Mouse (Mus musculus): ENCODE measurements around the gene Tenm3.

Tenm3 gene

GRCm38 (mm10) chr8:48665193-48665592 lies 178.6 kb downstream of the Tenm3 start:
- no peak for DNase-seq (ENCODE audit: low spot score in 2 of 2)

GRCm38 (mm10) chr8:48659226-48659625 lies 184.5 kb downstream of the Tenm3 start:
- DNase-seq (ENCODE audit: low spot score in 2 of 2), result no peak

- no peak for DNase-seq (ENCODE audit: low spot score in 2 of 2)
Observed at GRCm38 (mm10) chr8:48655381-48656043, 188.2 kb downstream of the Tenm3 start.

GRCm38 (mm10) chr8:48649845-48650244 lies 193.9 kb downstream of the Tenm3 start:
- DNase-seq (ENCODE audit: low spot score in 2 of 2), result no peak

- no peak for DNase-seq (ENCODE audit: low spot score in 2 of 2)
Observed at GRCm38 (mm10) chr8:48649415-48649814, 194.3 kb downstream of the Tenm3 start.

GRCm38 (mm10) chr8:48646110-48646509 lies 197.6 kb downstream of the Tenm3 start:
- no peak for DNase-seq (ENCODE audit: low spot score in 2 of 2)

- DNase-seq (ENCODE audit: low spot score in 2 of 2), result no peak
Observed at GRCm38 (mm10) chr8:48638129-48638528, 205.6 kb downstream of the Tenm3 start.

GRCm38 (mm10) chr8:48636979-48637378 lies 206.8 kb downstream of the Tenm3 start:
- no peak for DNase-seq (ENCODE audit: low spot score in 2 of 2)

GRCm38 (mm10) chr8:48635815-48636214 lies 207.9 kb downstream of the Tenm3 start:
- no peak for DNase-seq (ENCODE audit: low spot score in 2 of 2)

GRCm38 (mm10) chr8:48633426-48633825 lies 210.3 kb downstream of the Tenm3 start:
- no peak for DNase-seq (ENCODE audit: low spot score in 2 of 2)

GRCm38 (mm10) chr8:48622517-48623153 lies 221.1 kb downstream of the Tenm3 start:
- DNase-seq (ENCODE audit: low spot score in 2 of 2), result no peak

GRCm38 (mm10) chr8:48615088-48615487 lies 228.7 kb downstream of the Tenm3 start:
- DNase-seq (ENCODE audit: low spot score in 2 of 2), result no peak

- no peak for DNase-seq (ENCODE audit: low spot score in 2 of 2)
Observed at GRCm38 (mm10) chr8:48611934-48612512, 231.7 kb downstream of the Tenm3 start.

- no peak for DNase-seq (ENCODE audit: low spot score in 2 of 2)
Observed at GRCm38 (mm10) chr8:48611126-48611525, 232.6 kb downstream of the Tenm3 start.

GRCm38 (mm10) chr8:48610316-48610715 lies 233.4 kb downstream of the Tenm3 start:
- no peak for DNase-seq (ENCODE audit: low spot score in 2 of 2)

GRCm38 (mm10) chr8:48609684-48610083 lies 234.1 kb downstream of the Tenm3 start:
- DNase-seq (ENCODE audit: low spot score in 2 of 2), result no peak

GRCm38 (mm10) chr8:48604190-48604897 lies 239.4 kb downstream of the Tenm3 start:
- DNase-seq (ENCODE audit: low spot score in 2 of 2), result no peak

- DNase-seq (ENCODE audit: low spot score in 2 of 2), result no peak
Observed at GRCm38 (mm10) chr8:48603165-48603840, 240.4 kb downstream of the Tenm3 start.

- DNase-seq (ENCODE audit: low spot score in 2 of 2), result no peak
Observed at GRCm38 (mm10) chr8:48601621-48602020, 242.1 kb downstream of the Tenm3 start.

GRCm38 (mm10) chr8:48599028-48599427 lies 244.7 kb downstream of the Tenm3 start:
- no peak for DNase-seq (ENCODE audit: low spot score in 2 of 2)

GRCm38 (mm10) chr8:48596332-48596731 lies 247.4 kb downstream of the Tenm3 start:
- DNase-seq (ENCODE audit: low spot score in 2 of 2), result no peak

GRCm38 (mm10) chr8:48591818-48592217 lies 251.9 kb downstream of the Tenm3 start:
- no peak for DNase-seq (ENCODE audit: low spot score in 2 of 2)
